Mouse (Mus musculus): Measurements from ENCODE around the gene Gm14288.
"Not testable (repeated sequence)": the region's sequence is repeated elsewhere in the genome, so short reads cannot be mapped to it uniquely, and the experiment has no call there.

Gm14288 gene

GRCm38 (mm10) chr2:175800993-175801392 is at the start of gene Gm14288:
Gene Gm14288, minus strand, starts transcription at chr2:175801093.
- DNase-seq, result not testable (repeated sequence)

GRCm38 (mm10) chr2:175741237-175741636 is 59.7 kb downstream of the Gm14288 start, which contains the start of gene Gm2007:
Gene Gm2007, plus strand, starts transcription at chr2:175741537.
- DNase-seq, result not testable (repeated sequence)
